Mouse (Mus musculus): ENCODE measurements around the gene Ttc24. TPM values are rescaled to one million over a fixed set of nuclear protein-coding genes. Genes with fewer than 3 reads are reported as not detected.

The Ttc24 gene
- polyA plus RNA-seq, 1 experiment, result 176 TPM

DNA sequence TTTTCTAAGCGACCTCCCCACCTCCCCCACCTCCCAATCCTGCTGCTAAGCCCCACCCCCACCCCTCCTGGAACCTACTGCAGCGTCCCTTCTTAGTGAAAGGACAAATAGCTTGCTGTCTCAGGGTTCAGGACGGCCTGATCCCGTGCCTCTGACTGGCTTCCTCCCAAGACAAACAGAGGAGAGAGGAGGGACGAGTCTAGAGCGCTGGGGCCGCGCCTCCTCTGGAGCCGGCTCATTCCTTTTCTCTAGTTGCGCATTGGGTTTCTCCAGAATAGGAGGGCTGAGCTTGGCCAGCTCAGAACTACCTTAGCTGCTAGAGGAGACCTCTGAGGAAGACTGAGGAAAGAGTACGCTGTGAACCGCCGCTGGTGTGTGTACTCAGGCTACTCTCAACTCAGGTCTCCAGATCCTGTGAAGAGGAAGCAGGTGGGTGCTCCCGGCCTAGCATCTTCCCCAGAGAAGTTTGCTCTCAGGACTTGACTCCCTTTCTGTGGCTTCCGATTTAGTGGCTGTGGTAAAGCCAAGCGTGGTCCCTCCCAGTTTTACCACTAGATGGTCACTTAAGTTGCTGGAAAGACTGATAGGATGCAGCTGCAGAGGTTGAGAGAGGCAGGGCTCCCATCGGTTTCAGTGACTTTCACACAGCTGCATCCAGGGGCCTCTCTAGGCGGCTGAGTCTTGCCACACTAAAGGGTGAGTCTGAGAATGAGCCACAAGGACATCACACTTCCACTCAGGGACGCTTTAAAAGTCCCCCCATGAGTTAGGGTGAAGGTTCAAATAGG, 47.3 kb downstream of the Ttc24 start:
- Histone ChIP-seq H3K4me1 (ENCODE audit: control insufficient read depth, insufficient read depth, low read length) (peaks cover 6% of the 10 kb centered on the region; the same call in 1 of the 2 replicates), H3K27me3 (ENCODE audit: control insufficient read depth, insufficient read depth, low read length) (no peaks in the 10 kb centered on the region), H3K27ac (ENCODE audit: control insufficient read depth, insufficient read depth, low read depth, low read length) (no peak overlapping the region), H3K36me3 (ENCODE audit: control insufficient read depth, insufficient read depth, low read length) (no peaks in the 10 kb centered on the region), H3K4me3 (ENCODE audit: control insufficient read depth, low read depth, low read length) (no peak overlapping the region; the same call in 1 of the 2 replicates)
- no peak for TF ChIP-seq CTCF (IDR thresholded peaks at IDR 0.05; ENCODE audit: control insufficient read depth, insufficient read depth, insufficient replicate concordance, low read depth, low read length)
- TF ChIP-seq POLR2A (IDR thresholded peaks at IDR 0.05; ENCODE audit: control insufficient read depth, low read depth, low read length), result no peak

DNA sequence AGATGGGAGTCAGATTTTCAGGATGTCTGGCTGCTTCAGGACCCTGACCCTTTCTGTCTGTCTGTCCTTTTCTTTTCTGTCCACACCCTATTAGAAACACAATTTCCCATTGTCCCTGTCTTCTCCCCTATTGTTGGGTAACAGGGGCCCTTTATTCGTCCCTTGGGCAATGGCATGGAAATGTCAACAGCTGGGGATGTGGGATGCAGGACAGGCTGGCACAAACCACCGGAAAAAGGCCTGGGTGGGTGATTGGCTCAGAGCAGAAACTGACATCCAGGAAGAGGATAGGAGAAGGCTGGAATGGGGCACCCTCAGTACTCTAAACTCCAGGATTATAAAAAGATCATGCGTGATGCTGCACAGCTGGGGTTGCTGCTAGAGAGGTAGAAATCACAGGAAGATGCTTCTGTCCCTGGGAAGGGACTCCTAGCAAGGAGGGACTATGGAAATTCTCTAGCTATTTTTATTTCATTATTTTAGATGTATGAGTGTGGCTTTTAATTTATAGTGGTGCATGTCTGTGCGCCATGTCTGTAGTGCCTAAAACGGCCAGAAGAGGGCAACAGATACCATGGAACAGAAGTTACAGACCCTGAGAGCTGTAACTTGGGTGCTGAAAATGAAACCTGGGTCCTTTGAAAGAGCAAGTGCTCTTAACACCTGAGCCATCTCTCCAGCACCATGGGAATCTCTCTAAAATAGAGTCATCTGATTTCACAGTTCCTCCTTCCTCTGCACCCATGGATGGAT, 50.5 kb downstream of the Ttc24 start, which contains the start of gene Hapln2:
Gene Hapln2 (minus strand): TSS at position 150 of the 753 bp plus-strand sequence.
- no peaks in the 10 kb centered on the region for H3K27me3 ChIP-seq (ENCODE audit: control insufficient read depth, insufficient read depth, low read length)

DNA sequence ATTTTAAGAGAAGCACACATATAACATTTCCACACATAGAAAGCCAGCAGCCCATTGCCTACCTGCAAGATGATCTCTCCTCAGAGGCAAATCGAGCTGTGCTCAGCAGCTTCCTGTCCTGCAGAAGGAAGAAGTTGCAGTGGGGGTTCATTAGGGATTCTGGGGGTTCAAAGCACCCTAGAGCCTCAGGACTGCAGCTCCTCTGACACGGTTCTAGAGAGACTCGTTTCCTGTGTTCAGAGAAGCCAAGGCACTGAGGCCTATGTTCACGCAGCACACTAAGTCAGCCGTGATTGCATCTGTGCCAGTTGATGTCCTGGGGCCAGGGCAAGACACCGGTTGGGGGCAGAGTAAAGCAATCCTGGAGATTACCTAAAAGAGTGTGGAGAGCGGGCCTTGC, 51.3 kb downstream of the Ttc24 start:
- H3K27me3 ChIP-seq (ENCODE audit: control insufficient read depth, insufficient read depth, low read length), result no peaks in the 10 kb centered on the region
- no peaks in the 10 kb centered on the region for H3K36me3 ChIP-seq (ENCODE audit: control insufficient read depth, insufficient read depth, low read length)
- H3K4me1 ChIP-seq (ENCODE audit: control insufficient read depth, insufficient read depth, low read length), result peaks cover 20% of the 10 kb centered on the region
- no peak for TF ChIP-seq CTCF (IDR thresholded peaks at IDR 0.05; ENCODE audit: control insufficient read depth, insufficient read depth, insufficient replicate concordance, low read depth, low read length)
- no peak for TF ChIP-seq POLR2A (IDR thresholded peaks at IDR 0.05; ENCODE audit: control insufficient read depth, low read depth, low read length)
- no peak overlapping the region for H3K27ac ChIP-seq (ENCODE audit: control insufficient read depth, insufficient read depth, low read depth, low read length)
- H3K4me3 ChIP-seq (ENCODE audit: control insufficient read depth, low read depth, low read length), result no peak overlapping the region

More for the DNA sequence above, 50.5 kb downstream of the Ttc24 start, which contains the start of gene Hapln2:
- TF ChIP-seq CTCF (IDR thresholded peaks at IDR 0.05; ENCODE audit: control insufficient read depth, insufficient read depth, insufficient replicate concordance, low read depth, low read length) (no peak), POLR2A (IDR thresholded peaks at IDR 0.05; ENCODE audit: control insufficient read depth, low read depth, low read length) (no peak)
- H3K4me3 ChIP-seq (ENCODE audit: control insufficient read depth, low read depth, low read length), result no peak within 1 kb of the TSS
- peaks cover 18% of the 10 kb centered on the region for H3K4me1 ChIP-seq (ENCODE audit: control insufficient read depth, insufficient read depth, low read length)
- no peak within 1 kb of the TSS for H3K27ac ChIP-seq (ENCODE audit: control insufficient read depth, insufficient read depth, low read depth, low read length)
- H3K36me3 ChIP-seq (ENCODE audit: control insufficient read depth, insufficient read depth, low read length), result no peaks in the 10 kb centered on the region

DNA sequence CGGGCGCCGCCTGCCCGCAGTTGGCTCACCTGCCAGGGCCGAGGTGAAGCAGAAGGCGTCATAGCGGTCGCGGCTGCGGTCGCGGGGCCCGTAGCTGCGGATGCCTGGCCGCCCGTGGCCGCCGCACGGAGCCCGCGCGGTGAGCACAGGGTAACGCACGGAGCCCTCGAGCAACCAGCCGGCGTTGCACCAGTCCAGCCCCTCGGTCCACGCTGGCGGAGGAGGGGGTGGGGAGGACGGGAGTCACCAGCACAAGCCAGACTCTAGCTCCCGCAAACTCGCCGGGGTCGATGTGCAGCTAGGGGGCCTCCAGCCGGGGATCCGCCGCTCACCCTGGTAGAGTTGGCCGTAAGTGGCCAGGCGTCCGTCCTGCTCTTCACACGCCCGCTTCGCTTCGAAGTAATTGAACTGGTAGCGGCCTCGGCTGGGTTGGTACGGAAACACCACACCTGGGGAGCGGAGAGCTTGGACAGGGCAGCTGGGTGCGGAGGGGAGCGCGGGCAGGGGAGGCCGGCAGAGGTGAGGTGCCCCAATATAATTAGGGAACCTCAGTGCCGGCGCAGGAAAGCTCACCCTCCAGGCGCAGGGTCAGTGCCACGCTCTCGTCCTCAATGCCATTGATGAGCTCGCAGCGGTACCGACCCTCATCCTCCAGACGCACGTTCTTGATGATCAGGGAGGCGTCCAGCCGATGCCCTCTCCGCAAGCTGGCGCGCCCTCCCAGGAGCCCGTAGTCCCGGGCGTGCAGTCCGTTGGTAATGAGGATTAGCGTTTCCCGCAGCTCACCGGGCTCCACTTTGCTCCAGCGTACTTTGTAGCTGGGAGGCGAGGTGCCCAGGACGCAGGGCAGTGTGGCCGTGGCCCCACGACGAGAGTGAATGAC, 54.7 kb downstream of the Ttc24 start:
- Histone ChIP-seq H3K27ac (ENCODE audit: control insufficient read depth, insufficient read depth, low read depth, low read length) (no peak overlapping the region), H3K4me1 (ENCODE audit: control insufficient read depth, insufficient read depth, low read length) (peaks cover 17% of the 10 kb centered on the region), H3K4me3 (ENCODE audit: control insufficient read depth, low read depth, low read length) (peak overlapping the region; percentile 86), H3K27me3 (ENCODE audit: control insufficient read depth, insufficient read depth, low read length) (no peaks in the 10 kb centered on the region), H3K36me3 (ENCODE audit: control insufficient read depth, insufficient read depth, low read length) (no peaks in the 10 kb centered on the region)
- TF ChIP-seq POLR2A (IDR thresholded peaks at IDR 0.05; ENCODE audit: control insufficient read depth, low read depth, low read length), result no peak
- TF ChIP-seq CTCF (IDR thresholded peaks at IDR 0.05; ENCODE audit: control insufficient read depth, insufficient read depth, insufficient replicate concordance, low read depth, low read length), result no peak

DNA sequence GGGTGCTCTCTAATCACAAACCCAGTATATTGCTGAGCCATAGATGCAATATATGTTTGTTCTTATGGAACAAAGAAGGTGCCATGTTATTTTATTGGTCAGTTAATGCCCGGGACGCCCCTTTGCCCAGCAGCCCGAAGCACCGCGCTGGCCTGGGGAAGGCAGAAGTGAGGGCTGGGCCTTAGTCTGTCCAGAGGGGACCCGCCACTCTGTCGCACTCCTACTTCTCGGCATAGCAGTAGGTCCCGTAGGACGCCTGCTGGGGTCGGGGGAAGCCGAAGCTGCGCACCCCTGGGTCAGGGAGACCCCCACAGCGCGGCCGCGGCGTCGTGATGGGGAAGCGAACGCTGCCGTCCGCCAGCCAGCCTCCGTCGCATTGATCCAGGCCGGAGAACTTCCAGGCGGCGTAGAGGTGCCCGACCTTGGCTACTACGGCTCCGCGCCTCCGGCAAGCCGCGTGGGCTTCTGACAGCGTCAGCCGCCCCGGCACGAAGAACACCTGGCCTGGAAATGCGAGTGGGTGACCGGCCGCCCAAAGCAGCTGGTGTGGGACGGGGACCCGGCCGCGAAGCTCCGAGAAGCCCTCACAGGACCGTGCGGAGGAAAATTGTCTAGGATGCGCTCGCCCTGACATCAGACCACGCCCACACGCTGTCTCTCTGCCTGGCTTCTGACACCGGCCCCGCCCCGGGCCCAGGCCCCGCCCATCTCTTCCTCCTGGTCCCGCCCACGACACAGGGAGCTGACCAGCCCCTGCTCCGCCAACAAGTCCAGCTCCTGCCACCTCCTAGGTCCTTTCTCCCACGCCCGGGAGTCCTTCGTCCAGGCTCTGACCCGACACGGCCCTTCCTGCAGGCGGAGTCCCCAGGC, 55.5 kb downstream of the Ttc24 start:
- Histone ChIP-seq H3K27ac (ENCODE audit: control insufficient read depth, insufficient read depth, low read depth, low read length) (no peak overlapping the region), H3K4me3 (ENCODE audit: control insufficient read depth, low read depth, low read length) (peak overlapping the region; percentile 86), H3K4me1 (ENCODE audit: control insufficient read depth, insufficient read depth, low read length) (peaks cover 17% of the 10 kb centered on the region), H3K36me3 (ENCODE audit: control insufficient read depth, insufficient read depth, low read length) (no peaks in the 10 kb centered on the region), H3K27me3 (ENCODE audit: control insufficient read depth, insufficient read depth, low read length) (no peaks in the 10 kb centered on the region)
- TF ChIP-seq POLR2A (IDR thresholded peaks at IDR 0.05; ENCODE audit: control insufficient read depth, low read depth, low read length) (no peak; the same call in 1 of the 2 replicates), CTCF (IDR thresholded peaks at IDR 0.05; ENCODE audit: control insufficient read depth, insufficient read depth, insufficient replicate concordance, low read depth, low read length) (no peak)

Other genes starting within 250 kb of the Ttc24 start
- 0.04 and 0.10 TPM in 2 replicates for gene Sh2d2a, start 231.5 kb downstream of the Ttc24 start, polyA plus RNA-seq (2012; rRNA removed)
- 16.2 and 17.5 TPM in 2 replicates for gene Prcc, start 192.7 kb downstream of the Ttc24 start, polyA plus RNA-seq (2012; rRNA removed)
- 167 and 171 TPM in 2 replicates for gene Hdgf, start 172.0 kb downstream of the Ttc24 start, polyA plus RNA-seq (2012; rRNA removed)
- 79.1 and 96.3 TPM in 2 replicates for gene Mrpl24, start 158.8 kb downstream of the Ttc24 start, polyA plus RNA-seq (2012; rRNA removed)
- 59.9 and 60.6 TPM in 2 replicates for gene Isg20l2, start 148.0 kb downstream of the Ttc24 start, polyA plus RNA-seq (2012; rRNA removed)
- 22.2 and 24.4 TPM in 2 replicates for gene Rrnad1, start 147.6 kb downstream of the Ttc24 start, polyA plus RNA-seq (2012; rRNA removed)
- 0.26 and 2.0 TPM in 2 replicates for gene Crabp2, start 129.6 kb downstream of the Ttc24 start, polyA plus RNA-seq (2012; rRNA removed)
- gene Nes, start 107.2 kb downstream of the Ttc24 start, polyA plus RNA-seq (2012; rRNA removed), result 0.26 and 0.51 TPM in 2 replicates
- gene Bcan, start 78.1 kb downstream of the Ttc24 start, polyA plus RNA-seq (2012; rRNA removed), result 0.13 and 0.23 TPM in 2 replicates
- 14.0 and 15.7 TPM in 2 replicates for gene Hapln2, start 50.7 kb downstream of the Ttc24 start, polyA plus RNA-seq (2012; rRNA removed)
- 6.7 and 6.9 TPM in 2 replicates for gene Gpatch4, start 35.2 kb downstream of the Ttc24 start, polyA plus RNA-seq (2012; rRNA removed)
- gene Naxe, start 19.8 kb downstream of the Ttc24 start, polyA plus RNA-seq (2012; rRNA removed), result 61.7 and 61.8 TPM in 2 replicates
- 3.8 and 4.9 TPM in 2 replicates for gene Iqgap3, start 3.7 kb upstream of the Ttc24 start, polyA plus RNA-seq (2012; rRNA removed)
- 16.0 and 17.6 TPM in 2 replicates for gene Mef2d, start 64.1 kb upstream of the Ttc24 start, polyA plus RNA-seq (2012; rRNA removed)
- gene Rhbg, start 176.4 kb upstream of the Ttc24 start, polyA plus RNA-seq (2012; rRNA removed), result 3.3 and 3.9 TPM in 2 replicates
- gene Gm38392, start 208.9 kb upstream of the Ttc24 start, polyA plus RNA-seq (2012; rRNA removed), result 2.2 and 2.8 TPM in 2 replicates
- gene Tsacc, start 218.7 kb upstream of the Ttc24 start, polyA plus RNA-seq (2012; rRNA removed), result 654 and 688 TPM in 2 replicates
- 342 and 349 TPM in 2 replicates for gene Cct3, start 218.8 kb upstream of the Ttc24 start, polyA plus RNA-seq (2012; rRNA removed)
- gene Glmp, start 246.7 kb upstream of the Ttc24 start, polyA plus RNA-seq (2012; rRNA removed), result 21.7 and 22.5 TPM in 2 replicates